Mouse (Mus musculus): ENCODE data around the gene Mapt. TPM values are rescaled to one million over a fixed set of nuclear protein-coding genes. Genes with fewer than 3 reads are reported as not detected.

The Mapt gene
- polyA plus RNA-seq, 1 experiment, result 4.1 TPM

GRCm38 (mm10) chr11:104379635-104380034, 148.4 kb downstream of the Mapt start:
- DNase-seq (ENCODE audit: low read depth), result no peak

Other genes starting within 250 kb of the Mapt start
- 0.08 and 0.13 TPM in 2 replicates for gene Crhr1, start 98.5 kb upstream of the Mapt start, polyA plus RNA-seq (2012; rRNA removed)
- 2.0 and 3.1 TPM in 2 replicates for gene Sppl2c, start 45.1 kb upstream of the Mapt start, polyA plus RNA-seq (2012; rRNA removed)
- gene Kansl1, start 237.5 kb downstream of the Mapt start, polyA plus RNA-seq (2012; rRNA removed), result 58.3 and 61.1 TPM in 2 replicates

Data from gonadal fat pad, adult 2 months (tissue).